Mouse (Mus musculus) olfactory bulb, adult 2 months (tissue): ENCODE measurements around the gene Fam19a5.

Source experiments
- CTCF ChIP-seq: fragments of 200-500 bp; IDR thresholded peaks from 2 replicates; pipeline ENCODE4 v1.5.1; 2012; ENCODE audit warnings: low read depth, mild to moderate bottlenecking, low read length, moderate library complexity; ENCODE audit not compliant: insufficient read depth
- POLR2A ChIP-seq: fragments of 200-500 bp; IDR thresholded peaks from 2 replicates; pipeline ENCODE4 v1.6.1; 2012; ENCODE audit warnings: mild to moderate bottlenecking, low read depth, low read length, moderate library complexity; ENCODE audit not compliant: insufficient read depth

- TF ChIP-seq CTCF: no peak
- TF ChIP-seq POLR2A: no peak
Observed at GRCm38 (mm10) chr15:87692865-87693513, 148.9 kb downstream of the Fam19a5 start.
